Mouse (Mus musculus): ENCODE measurements around the gene P3h4.

Gene P3h4

DNA sequence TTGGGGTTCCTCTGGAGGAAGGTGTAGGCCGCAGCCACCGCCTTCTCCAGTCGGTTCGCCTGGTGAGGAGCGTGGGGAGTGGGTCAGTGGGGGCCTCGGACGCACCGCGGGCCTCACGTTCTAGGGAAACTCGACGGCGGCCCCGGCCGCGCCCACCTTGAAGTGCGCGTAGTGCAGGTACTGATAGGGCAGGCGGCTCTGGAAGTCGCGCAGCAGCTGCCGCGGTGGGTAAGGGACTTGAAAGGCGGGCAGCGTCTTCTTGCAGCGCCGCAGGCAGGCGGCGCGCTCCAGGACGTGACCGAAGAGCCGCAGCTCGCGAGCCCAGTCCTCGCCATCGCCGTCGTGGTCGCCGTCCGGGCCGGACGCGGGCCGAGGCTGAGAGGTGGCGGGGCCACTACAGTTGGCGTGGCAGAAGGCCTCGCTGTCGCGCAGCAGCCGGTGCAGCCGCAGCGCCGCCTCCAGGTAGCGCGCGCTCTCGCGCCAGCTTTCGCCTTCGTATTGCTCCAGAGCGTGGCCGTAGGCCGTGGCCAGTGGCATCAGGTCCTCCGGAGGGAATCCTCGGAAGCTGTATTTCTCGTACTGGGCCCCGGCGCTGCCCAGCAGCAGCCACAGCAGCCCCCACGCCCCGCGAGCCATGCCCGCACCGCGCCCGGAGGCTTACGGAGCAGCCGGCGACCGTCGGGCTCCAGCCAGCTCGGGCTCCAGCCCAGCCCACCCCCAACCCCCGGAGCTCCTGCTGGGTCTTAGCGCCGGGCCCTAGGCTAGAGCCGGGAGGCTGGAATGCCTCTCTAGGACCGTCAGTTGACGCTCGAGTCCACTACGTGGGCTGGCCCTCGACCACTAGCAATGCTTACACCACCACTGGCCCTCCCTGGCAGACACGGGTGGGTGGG lies at the start of gene P3h4:
P3h4 (minus strand) TSS at position 816 of the 893 bp plus-strand sequence.
- in situ Hi-C loops (cut with MboI, MseI), result no loop called here

DNA sequence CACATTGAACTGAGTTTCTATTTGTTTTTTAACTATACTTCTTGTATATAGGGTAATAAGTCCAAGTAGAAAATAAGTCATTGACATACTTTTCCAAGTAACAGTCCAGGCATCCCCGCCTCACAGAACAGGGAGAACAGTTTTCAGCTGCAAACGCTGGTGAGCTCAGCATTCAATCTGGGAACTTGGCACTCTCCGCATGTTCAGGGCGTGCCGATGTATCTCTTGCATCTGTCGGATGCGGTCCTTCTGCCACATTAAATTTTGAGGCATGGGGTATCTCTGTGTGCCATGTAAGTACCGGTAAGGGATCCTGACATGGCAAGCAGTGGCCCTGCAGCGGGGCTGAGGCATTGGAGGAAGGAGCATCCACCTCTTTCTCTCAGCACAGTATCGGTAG lies 48.1 kb upstream of the P3h4 start:
- in situ Hi-C loops (cut with MboI, MseI), result no loop called here

DNA sequence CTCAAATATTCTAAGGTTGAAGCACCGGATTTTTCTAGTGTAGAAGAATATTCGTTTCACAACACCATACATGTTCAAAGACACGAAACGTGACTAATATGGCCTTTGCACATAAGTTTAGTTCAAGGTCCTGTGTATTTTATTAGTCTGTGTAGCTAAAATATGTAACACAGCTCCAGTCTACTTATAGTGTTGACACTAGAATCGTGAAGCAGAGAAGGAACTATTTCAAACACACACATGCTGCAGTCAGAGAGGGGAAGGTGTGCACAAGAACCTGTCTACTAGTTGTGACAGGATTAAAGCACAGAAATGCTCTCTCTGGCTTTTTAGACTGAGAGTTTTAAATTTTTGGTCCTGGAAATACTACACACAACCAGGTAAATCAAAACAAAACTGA lies 43.1 kb upstream of the P3h4 start:
- in situ Hi-C loops (cut with MboI, MseI), result no loop called here

DNA sequence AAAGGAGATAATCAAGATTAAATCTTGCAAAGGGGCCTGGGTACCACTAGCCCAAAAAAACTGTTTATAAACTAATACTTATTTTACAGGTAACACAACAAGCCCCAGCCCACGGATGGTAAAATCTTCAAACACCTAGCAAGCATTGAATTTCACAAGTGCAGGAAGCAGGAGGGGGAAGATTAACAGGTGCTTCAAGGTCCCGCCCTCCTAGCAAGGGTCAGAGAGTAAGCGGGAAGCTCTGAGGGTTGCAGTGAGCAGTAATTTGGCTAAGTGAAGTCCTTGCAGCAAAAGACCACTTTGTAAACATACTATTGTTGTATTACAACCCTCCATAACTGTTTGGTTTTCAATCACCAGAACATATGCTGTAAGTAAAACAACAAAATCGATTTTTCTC lies 42.6 kb upstream of the P3h4 start:
- in situ Hi-C loops (cut with MboI, MseI), result no loop called here

DNA sequence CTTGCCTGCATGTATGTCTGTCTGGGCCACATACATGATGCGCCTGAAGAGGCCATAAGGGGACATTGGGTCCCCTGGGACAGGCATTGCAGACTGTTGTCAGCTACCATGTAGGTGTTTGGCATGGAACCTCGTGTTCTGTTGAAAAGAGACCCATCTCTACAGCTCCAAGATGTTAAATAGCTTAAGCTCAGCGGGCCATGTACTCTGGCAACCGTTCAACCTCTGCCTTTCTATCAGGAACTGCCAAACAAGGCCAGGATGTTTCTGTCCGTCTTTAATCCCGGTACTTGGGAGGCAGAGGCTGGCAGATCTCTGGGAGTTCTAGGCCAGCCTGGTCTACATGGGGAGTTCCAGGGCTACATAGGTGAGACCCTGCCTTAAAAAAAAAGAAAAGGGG lies 28.0 kb upstream of the P3h4 start:
- in situ Hi-C loops (cut with MboI, MseI), result no loop called here

DNA sequence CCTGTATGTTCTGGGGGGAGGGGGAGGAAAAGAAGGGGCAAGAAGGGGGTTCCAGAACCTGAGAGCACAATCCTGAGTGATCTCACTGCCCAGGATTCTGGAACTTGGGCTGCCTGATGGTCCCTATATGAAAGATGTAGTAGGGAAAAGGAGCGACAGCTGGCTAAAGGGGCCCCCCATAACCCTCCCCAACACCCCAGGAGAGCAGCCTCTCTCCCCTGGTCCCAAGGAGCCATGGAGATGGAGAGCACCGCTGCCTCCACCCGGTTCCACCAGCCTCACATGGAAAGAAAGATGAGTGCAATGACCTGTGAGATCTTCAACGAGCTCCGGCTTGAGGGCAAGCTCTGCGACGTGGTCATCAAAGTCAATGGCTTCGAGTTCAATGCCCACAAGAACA lies 27.2 kb upstream of the P3h4 start, which contains the start of the genes Nt5c3b and Klhl10:
Nt5c3b (minus strand) TSS at position 12 of the 400 bp plus-strand sequence.
Klhl10 (plus strand) TSS at position 121 of the 400 bp plus-strand sequence.
- in situ Hi-C loops (cut with MboI, MseI), result no loop called here

DNA sequence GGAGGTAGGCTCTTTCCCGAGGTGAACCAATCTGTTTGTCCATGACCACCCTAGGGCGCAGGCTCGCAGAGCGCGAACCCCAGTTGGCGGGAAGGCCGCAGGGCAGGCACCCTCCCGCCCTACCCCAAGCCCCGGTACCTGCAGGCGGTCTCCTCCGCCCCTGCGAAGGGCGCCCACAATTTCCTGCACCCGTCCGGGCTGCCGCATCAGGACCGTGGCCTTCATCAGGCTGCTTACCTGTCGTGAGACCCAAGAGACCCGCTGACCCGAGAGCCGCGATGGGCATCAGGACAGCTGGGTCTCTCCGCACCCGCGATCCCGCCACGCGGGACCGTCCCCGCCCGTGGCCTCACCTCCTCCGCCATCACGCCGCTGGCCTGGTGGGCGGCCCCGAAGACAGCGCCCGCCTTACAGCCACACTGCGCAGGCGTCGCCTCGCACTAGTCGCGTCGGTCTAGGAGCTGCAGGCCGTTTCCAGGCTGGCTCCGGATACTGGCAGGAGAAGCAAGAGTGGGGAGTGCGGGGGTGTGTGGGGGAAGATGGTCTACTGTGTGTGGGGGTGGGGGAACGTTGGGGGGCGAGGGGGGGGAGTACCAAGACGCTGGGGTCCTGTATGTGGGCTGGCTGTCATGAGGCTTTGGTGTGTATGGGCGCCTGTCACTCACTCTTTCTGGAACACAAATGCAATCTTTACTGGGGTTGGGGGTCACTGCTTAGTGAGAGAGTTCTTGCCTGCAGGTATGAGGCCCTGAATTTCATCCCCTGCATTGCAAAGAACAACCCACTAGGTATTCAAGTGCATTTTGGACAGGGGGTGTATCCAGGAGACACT lies 26.3 kb upstream of the P3h4 start:
- in situ Hi-C loops (cut with MboI, MseI), result no loop called here

DNA sequence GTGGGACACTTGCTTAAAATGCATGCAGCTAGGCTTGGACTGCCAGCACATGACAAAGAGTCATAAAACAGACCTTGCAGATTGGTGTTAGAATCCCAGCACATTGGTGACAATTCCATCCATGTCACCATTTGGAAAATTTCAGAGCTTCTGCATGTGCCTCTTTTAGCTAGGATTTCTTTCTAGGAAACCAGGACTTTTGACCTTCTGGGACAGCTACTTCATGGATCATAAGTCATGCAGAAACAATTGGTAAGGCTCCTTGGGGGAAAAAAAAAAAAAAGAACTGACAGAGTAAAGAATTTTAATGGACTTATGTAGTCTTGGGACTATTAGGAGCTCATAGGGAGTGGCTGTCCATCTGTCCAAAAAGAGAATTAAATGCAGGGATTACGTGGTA lies 23.3 kb upstream of the P3h4 start:
- in situ Hi-C loops (cut with MboI, MseI), result no loop called here

DNA sequence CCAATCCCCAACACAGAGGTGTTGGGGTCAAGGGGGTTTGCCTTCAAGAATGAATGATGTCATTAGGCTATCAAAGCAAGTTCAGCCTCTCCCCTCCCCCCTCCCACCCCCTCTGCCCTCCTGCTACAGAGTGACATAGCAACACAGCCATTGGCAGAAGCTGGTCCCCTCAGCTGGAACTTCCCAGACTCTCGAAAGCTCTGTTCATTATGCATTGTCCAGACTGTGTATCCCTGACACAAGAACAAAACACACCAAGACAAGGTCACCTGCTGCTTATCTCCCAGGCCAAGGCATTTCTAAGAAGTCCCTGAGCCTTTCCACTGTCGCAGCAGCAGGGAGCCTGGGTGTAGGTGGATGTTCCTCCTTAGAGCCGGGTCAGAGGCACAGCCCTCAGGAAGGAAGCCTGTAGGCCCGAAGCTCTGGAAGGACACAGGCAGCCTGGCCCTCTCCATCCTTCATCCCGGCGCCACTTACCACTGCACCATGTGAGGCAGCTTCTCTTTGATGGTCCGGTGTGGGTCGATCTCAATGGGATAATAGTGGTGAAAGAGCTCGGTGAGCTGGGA lies 21.1 kb upstream of the P3h4 start:
- in situ Hi-C loops (cut with MboI, MseI), result no loop called here

DNA sequence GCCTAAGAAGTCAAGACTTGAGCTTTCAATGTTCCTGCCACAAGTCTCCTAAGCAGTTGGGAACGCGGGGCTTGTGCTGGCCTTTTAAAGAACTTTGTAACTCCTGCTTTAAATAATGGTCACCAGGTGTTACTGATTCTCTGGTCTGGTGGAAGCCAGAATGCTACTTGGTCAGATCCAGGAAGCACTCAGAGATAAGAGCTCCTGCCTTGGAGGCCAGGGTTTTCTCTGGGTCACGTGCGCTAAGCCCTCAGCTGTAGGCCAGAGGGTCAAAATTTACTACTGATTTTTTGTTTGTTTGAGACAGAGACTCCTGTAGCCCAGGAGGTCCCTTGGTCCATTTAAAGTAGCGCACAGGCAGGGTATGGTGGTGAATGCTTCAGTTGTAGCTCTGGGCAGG lies 17.4 kb upstream of the P3h4 start:
- in situ Hi-C loops (cut with MboI, MseI), result no loop called here

DNA sequence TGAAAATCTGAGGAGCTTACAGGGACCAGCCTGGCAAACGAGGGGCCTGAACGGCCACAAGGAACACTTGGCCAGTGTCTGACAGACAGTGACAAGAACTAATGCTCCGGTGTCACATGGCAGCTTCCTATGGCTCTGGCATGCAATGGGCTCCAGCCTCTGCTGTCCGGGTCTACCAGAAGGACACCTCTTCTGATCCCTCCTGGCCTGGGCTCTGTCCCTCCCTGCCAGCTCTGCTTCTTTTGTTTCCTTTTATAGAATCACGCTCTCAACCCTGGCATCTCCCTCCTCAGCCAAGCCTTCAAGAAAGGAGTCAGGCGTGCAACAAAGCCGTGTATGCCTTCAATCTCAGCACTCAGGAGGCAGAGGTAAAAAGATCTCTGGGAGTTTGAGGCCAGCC lies 15.4 kb upstream of the P3h4 start:
- in situ Hi-C loops (cut with MboI, MseI), result no loop called here

DNA sequence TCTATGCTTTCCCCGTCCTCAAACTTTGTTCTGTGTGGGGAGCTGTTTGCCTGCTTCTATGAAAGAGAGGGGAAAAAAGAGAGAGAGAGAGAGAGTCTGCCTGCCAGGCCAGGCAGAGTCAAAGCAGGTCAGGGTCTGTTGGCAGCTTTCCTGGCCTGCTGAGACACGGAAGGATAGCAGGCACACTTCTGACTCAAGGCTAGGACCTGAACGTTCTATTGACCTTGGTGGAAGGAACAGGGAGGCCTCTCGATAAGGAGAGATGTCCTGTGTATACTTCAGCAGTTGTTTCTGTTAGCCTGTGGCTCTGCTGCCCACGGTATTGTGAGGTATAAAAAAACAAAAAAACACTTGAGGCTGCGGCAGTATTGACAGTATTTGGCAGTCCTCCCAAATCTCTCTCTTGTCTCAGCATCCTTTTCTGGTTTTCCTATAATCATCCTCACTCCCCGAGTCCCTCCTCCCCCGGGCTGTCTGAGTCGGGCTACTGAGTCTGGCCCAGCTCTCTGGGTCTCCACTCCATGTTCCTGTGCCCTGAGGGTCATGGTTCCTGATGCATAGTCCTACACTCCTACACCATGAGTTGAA lies 14.1 kb upstream of the P3h4 start:
- in situ Hi-C loops (cut with MboI, MseI), result no loop called here

DNA sequence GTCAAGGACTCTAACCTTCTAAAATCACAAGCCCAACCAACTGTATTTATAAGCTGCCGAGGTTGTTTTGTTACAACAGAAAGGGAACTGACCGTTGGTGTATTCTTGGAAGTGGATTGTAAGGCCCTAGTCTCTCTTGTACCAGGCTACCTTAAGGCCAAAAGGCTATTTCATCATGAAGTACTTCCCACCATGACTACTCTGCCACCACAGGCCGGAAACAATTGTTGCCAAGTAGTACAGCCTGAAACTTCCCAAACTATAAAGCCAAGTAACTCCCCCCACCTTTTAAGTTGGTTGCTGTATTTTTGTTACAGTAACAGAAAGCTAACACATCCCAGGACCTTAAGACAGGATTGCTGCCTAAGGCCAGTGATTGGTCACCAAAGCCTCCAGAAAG lies 12.2 kb upstream of the P3h4 start:
- in situ Hi-C loops (cut with MboI, MseI), result no loop called here

DNA sequence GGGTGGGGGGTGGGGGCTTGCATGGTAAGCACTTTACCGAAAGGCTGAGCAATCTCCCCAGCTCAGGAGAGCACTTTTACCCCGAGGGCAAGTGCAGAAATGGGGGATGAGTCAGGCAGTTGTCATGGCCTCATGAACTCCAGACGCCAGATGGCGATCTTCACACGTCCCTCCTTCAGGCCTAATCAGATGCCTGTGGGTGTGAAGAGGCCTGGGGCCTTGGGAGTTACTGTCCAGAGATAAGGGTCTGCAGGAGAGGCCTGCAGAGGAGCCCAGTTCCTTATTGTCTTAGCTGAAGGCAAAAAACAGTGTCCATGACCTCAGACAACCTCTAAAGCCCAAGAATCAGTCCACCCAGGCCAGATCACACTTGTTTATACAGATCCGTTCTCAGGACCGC lies 11.2 kb upstream of the P3h4 start:
- in situ Hi-C loops (cut with MboI, MseI), result no loop called here

DNA sequence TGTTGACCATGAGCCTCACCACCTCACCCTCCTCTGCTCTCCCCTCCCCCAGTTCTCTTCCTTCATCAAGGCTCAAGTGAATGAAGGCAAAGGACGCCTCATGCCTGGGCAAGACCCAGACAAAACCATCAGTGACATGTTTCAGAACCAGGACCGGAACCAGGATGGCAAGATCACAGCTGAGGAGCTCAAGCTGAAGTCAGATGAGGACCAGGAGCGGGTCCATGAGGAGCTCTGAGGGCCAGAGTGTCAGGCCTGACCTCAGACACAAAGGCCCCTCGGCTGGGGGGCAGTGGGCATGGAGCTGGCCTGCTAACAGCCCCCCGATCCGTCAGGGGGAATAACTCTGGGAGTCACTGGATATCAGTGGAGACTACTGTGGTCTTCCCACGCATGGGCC lies 9.2 kb upstream of the P3h4 start:
- in situ Hi-C loops (cut with MboI, MseI), result no loop called here

DNA sequence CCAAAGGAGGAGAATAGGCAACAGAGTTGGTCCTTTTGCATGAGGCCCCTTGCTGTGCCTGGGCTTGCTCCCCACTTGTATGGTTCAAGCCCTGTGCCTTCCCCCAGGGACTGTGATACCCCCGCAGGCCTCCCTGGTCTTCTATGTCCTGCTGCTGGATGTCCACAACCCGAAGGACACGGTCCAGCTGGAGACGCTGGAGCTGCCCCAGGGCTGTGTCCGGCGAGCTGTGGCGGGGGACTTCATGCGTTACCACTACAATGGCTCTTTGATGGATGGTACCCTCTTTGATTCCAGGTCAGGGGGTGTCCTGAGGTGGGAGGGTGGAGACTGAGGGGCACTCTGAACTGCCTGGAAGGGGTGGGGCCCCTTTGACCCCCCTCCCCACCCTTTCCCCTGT lies 6.9 kb upstream of the P3h4 start:
- in situ Hi-C loops (cut with MboI, MseI), result no loop called here

DNA sequence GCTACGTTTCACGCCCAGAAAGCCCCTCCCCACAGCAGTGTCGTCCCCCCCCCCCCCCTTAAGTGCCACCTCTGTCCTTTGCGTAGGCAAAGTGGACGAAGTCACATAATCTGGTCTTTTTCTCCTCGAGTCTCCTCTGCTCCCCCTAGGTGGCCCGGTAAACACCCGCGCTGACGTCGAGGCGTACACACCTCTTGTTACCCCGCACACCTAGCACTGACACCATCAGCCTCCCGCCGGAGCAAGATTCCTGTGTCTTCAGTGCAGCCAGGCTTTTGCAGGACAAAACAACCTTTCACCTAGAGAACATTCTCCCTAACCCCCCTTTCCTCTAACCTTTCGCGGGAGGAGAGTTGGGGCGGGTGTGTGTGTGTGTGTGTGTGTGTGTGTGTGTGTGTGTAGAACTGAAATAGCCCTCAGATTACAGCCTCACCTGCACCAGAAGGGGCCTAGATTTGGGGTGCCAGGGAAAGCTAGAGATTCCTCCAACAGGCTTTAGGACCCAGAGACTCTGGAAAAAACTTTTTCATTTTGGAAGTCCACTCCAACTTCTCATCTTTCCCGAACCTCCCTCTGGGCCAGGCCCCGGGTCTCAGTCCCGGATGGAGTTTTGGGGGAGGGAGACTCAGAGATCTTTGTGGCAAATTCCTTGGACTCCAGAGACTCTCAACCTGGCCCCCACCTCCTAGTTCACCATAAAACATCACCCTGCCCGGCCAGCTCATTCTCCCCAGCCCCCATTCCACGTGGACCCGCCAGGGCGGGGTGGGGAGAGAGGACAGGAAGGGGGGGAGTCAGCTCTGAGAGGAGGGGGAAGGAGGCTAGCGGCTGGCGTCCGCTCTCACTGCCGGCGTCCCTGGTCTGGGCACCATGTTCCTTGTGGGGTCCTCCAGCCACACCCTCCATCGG lies 532 bp upstream of the P3h4 start, which contains the start of gene Fkbp10:
Fkbp10 (plus strand) TSS at position 784 of the 909 bp plus-strand sequence.
- in situ Hi-C loops (cut with MboI, MseI), result no loop called here

DNA sequence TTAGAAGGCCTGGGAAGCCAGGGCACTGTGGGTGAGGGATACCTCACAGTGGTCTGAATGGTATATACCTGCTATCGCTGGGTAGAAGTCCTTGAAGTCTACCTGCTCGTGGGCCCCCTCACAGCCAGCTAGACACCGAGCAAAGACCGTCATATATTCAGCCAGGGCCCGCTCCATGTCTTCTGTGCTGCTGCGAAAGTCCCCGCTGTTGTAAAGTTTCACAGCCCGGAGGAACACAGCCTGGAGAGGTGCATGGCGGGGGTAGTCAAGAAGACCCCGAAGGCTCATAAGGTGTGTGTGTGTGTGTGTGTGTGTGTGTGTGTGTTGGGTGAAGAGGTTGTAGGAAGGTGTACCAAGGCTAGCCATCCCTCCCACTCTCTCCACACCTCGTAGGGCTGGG lies 1.1 kb downstream of the P3h4 start:
- in situ Hi-C loops (cut with MboI, MseI), result no loop called here

DNA sequence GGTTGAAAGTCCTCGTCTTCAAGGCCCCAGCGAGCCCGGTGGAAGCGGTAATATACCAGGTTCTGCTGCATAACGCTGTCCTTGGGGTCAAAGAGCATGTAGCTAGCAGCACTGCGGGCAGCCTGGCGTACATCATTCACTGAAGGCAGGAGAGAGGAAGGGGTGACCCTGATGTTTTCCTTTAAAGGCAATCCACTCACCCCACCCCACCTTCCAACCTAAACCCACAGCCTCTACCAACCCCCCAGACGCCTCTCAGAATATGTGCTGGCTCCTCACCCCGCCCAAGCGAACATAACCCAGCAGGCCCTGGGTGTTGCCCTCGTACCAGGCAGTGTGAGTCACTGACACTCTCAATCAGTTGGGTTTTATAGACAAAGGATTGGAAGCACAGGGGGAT lies 2.9 kb downstream of the P3h4 start:
- in situ Hi-C loops (cut with MboI, MseI), result no loop called here

DNA sequence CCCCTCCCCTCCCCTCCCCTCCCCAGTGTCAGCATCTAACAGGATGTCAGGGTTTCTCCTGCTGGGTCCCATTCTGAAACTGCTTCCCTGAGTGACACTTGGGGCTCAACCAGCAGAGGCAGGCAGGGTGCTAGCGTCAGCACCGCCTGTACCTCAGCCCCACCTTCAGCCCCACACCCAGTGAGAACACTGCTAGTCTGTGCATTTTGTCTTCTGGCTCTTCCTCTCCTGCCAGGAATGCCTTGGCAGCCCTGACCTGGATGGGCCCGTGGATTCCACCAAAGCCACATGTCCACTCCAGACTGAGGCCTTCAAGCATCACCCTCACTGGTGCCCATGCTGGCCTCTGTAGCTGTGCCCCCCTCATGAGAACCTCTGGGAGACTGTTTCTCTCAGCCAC lies 5.0 kb downstream of the P3h4 start:
- in situ Hi-C loops (cut with MboI, MseI), result loop anchor here (10.0 kb wide), 1 partner anchor 1625 kb away; no protein-coding TSS in a partner anchor
